Mouse (Mus musculus) intestine, postnatal 0 days (tissue): ENCODE measurements around the gene Camk1d. TPM values are rescaled to one million over a fixed set of nuclear protein-coding genes. Genes with fewer than 3 reads are reported as not detected.

Experiments
- ATAC-seq: fragments of 200-750 bp; cut with Nextera tagmentation; 2 replicates; pipeline ENCODE4 v1.8.0; 2017; ENCODE audit warnings: mild to moderate bottlenecking, moderate TSS enrichment, moderate library complexity
- H3K27ac ChIP-seq: fragments of 300-500 bp; sonication (generic); 2 replicates; pipeline ENCODE4 v1.5.1; 2014; ENCODE audit warnings: mild to moderate bottlenecking, low read depth, low read length, moderate library complexity
- H3K27me3 ChIP-seq: fragments of 300-500 bp; sonication (generic); replicated peaks from 2 replicates; pipeline ENCODE4 v1.6.1; 2014; ENCODE audit warnings: low read length, mixed read lengths; ENCODE audit not compliant: control insufficient read depth, insufficient read depth
- H3K36me3 ChIP-seq: fragments of 300-500 bp; sonication (generic); 2 replicates; pipeline ENCODE4 v1.6.1; 2014; ENCODE audit warnings: mild to moderate bottlenecking, moderate library complexity; ENCODE audit not compliant: control insufficient read depth, insufficient read depth
- H3K4me1 ChIP-seq: fragments of 300-500 bp; sonication (generic); replicated peaks from 2 replicates; pipeline ENCODE4 v1.6.1; 2014; ENCODE audit warnings: antibody characterized with exemption, low read length, mixed read lengths; ENCODE audit not compliant: control insufficient read depth, insufficient read depth
- H3K4me2 ChIP-seq: fragments of 300-500 bp; sonication (generic); replicated peaks from 2 replicates; pipeline ENCODE4 v1.6.1; 2014; ENCODE audit warnings: low read depth, mild to moderate bottlenecking, moderate library complexity
- H3K4me3 ChIP-seq: fragments of 300-500 bp; sonication (generic); 2 replicates; pipeline ENCODE4 v1.5.1; 2014; ENCODE audit warnings: low read depth, low read length
- H3K9ac ChIP-seq: fragments of 300-500 bp; sonication (generic); 2 replicates; pipeline ENCODE4 v1.6.1; 2014; ENCODE audit warnings: mild to moderate bottlenecking, low read depth, low read length
- H3K9me3 ChIP-seq: fragments of 300-500 bp; sonication (generic); 2 replicates; pipeline ENCODE4 v1.6.1; 2016; ENCODE audit warnings: mixed run types; ENCODE audit not compliant: control insufficient read depth
- CTCF ChIP-seq: sonication (generic); IDR thresholded peaks from 2 replicates; pipeline ENCODE4 v1.5.1; 2016; ENCODE audit warnings: low read depth, mild to moderate bottlenecking, control low read depth, antibody characterized with exemption, moderate library complexity
- WGBS: fragments of 180-500 bp; shearing (Covaris S2); extraction: QIAGEN DNeasy Blood & Tissue Kit; methylation state at CpG from one replicate; pipeline ENCODE4 v1.1.7; 2014; 5-methylcytosine and 5-hydroxymethylcytosine counted together
- polyA plus RNA-seq: library from polyadenylated mRNA; unstranded; fragments of >200 nt; fragmentation: Nextera tagmentation; extraction: Ambion mirVana; gene quantifications from 2 replicates; pipeline ENCODE4 v1.2.1, GENCODE M21; 2015

Camk1d gene
- polyA plus RNA-seq, 1 experiment from 2014 or later, result 11.3 TPM

- Histone ChIP-seq H3K4me1 (peaks cover 10% of the 10 kb centered on the region; the same call in 1 of the 2 replicates), H3K36me3 (no peaks in the 10 kb centered on the region), H3K9ac (no peak overlapping the region), H3K27ac (no peak overlapping the region), H3K4me2 (no peak overlapping the region), H3K9me3 (no peaks in the 10 kb centered on the region), H3K4me3 (no peak overlapping the region), H3K27me3 (no peaks in the 10 kb centered on the region)
- no peak for TF ChIP-seq CTCF
- ATAC-seq, result no peak
- WGBS, result 66% methylated on average over 7 of the region's 7 CpGs
These were observed 33.0 kb downstream of the Camk1d start for GRCm38 (mm10) chr2:5681302-5681701.

- TF ChIP-seq CTCF, result no peak
- H3K4me3 ChIP-seq, result no peak overlapping the region
- H3K4me1 ChIP-seq, result peaks cover 18% of the 10 kb centered on the region; the same call in 1 of the 2 replicates
- H3K4me2 ChIP-seq, result no peak overlapping the region
- H3K9ac ChIP-seq, result no peak overlapping the region
- H3K36me3 ChIP-seq, result no peaks in the 10 kb centered on the region; the same call in 1 of the 2 replicates
- no peak for ATAC-seq
- WGBS, result 81% methylated on average over 2 of the region's 2 CpGs
- H3K27ac ChIP-seq, result no peak overlapping the region
- H3K9me3 ChIP-seq, result no peaks in the 10 kb centered on the region
- no peaks in the 10 kb centered on the region for H3K27me3 ChIP-seq
These were observed 35.3 kb downstream of the Camk1d start for GRCm38 (mm10) chr2:5679055-5679454.

GRCm38 (mm10) chr2:5677472-5677871 lies 36.8 kb downstream of the Camk1d start:
- 51% methylated on average over 2 of the region's 2 CpGs for WGBS
- no peak for ATAC-seq
- no peak for TF ChIP-seq CTCF

GRCm38 (mm10) chr2:5676786-5677185 lies 37.5 kb downstream of the Camk1d start:
- Histone ChIP-seq H3K4me1 (peaks cover 16% of the 10 kb centered on the region; the same call in 1 of the 2 replicates), H3K9ac (no peak overlapping the region), H3K4me3 (0 out of 2 replicates have a peak overlapping the region, but pooled peaks have one; percentile 14), H3K27ac (peak overlapping the region; percentile 79), H3K27me3 (no peaks in the 10 kb centered on the region), H3K9me3 (no peaks in the 10 kb centered on the region), H3K4me2 (peak overlapping the region; percentile 52), H3K36me3 (no peaks in the 10 kb centered on the region; the same call in 1 of the 2 replicates)
- TF ChIP-seq CTCF, result no peak
- 34% methylated on average over 8 of the region's 8 CpGs for WGBS
- peak; percentile 89 for ATAC-seq

More at GRCm38 (mm10) chr2:5677472-5677871, 36.8 kb downstream of the Camk1d start:
- Histone ChIP-seq H3K9me3 (no peaks in the 10 kb centered on the region), H3K9ac (no peak overlapping the region), H3K4me2 (no peak overlapping the region), H3K36me3 (no peaks in the 10 kb centered on the region; the same call in 1 of the 2 replicates), H3K4me3 (no peak overlapping the region), H3K27me3 (no peaks in the 10 kb centered on the region), H3K4me1 (peaks cover 16% of the 10 kb centered on the region; the same call in 1 of the 2 replicates), H3K27ac (no peak overlapping the region)

- Histone ChIP-seq H3K9me3 (no peaks in the 10 kb centered on the region), H3K9ac (peak overlapping the region; percentile 31; the same call in 1 of the 2 replicates), H3K36me3 (no peaks in the 10 kb centered on the region; the same call in 1 of the 2 replicates), H3K4me1 (peaks cover 16% of the 10 kb centered on the region; the same call in 1 of the 2 replicates), H3K4me2 (peak overlapping the region; percentile 52), H3K27me3 (no peaks in the 10 kb centered on the region), H3K4me3 (peak overlapping the region; percentile 14; the same call in 1 of the 2 replicates), H3K27ac (peak overlapping the region; percentile 79)
- 0 out of 2 replicates have a peak, but pooled peaks have one; percentile 2 for ATAC-seq
- WGBS, result 29% methylated on average over 9 of the region's 9 CpGs
- no peak for TF ChIP-seq CTCF
These were observed 38.2 kb downstream of the Camk1d start for GRCm38 (mm10) chr2:5676143-5676483.

GRCm38 (mm10) chr2:5675431-5676142 lies 38.7 kb downstream of the Camk1d start:
- ATAC-seq, result peak; percentile 52
- Histone ChIP-seq H3K9me3 (no peaks in the 10 kb centered on the region), H3K27ac (peak overlapping the region; percentile 79; the same call in 1 of the 2 replicates), H3K4me1 (peaks cover 16% of the 10 kb centered on the region; the same call in 1 of the 2 replicates), H3K27me3 (no peaks in the 10 kb centered on the region), H3K4me3 (peak overlapping the region; percentile 14; the same call in 1 of the 2 replicates), H3K9ac (0 out of 2 replicates have a peak overlapping the region, but pooled peaks have one; percentile 31), H3K36me3 (no peaks in the 10 kb centered on the region; the same call in 1 of the 2 replicates), H3K4me2 (peak overlapping the region; percentile 52)
- 75% methylated on average over 12 of the region's 12 CpGs for WGBS
- no peak for TF ChIP-seq CTCF
